ENCODE assay signal across 9 mouse cellular contexts in the genomic region with DNA sequence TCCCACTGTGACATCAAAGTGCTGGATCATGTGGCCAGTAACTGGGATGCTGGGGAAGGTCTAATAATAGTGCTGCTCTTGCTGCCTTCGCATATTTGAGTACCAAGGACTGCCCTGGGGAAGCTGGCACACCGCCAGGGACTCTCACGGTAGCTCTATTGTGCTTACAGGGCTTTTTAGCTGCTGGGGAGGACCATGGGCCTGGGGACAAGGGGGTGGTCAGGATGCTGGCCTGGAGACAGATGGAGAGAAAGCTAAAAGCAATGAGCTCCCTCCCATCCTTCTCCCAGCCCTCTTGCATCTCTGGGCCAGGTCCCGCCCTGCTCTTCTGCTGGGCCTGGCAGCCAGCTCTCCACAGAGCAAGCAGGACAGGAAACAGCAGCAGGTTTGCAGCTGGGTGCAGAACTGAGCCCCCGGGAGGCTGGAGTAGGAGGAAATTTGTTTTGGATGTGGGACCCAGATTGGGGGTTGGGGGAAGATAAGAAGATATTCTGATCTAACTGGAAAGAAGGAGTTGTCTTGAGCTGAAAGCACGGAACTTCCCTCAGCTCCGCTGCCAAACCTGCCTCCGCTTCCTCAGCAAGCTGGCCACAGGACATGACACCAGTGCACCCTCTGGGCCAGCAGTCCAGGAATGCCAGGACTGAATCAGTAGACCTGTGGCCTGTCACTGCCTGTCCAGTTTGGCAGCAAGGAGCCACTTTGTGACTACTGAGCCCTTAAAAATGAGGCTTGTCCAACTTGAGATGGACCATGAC.
A peak's percentile ranks its signal among the peaks of the same experiment; 100 is the strongest.
DNase-seq lines count a peak whose midpoint lies in the region; ATAC-seq and TF ChIP-seq lines count a peak whose summit lies in the region.
"Had no signal": no experiment of that assay in that cellular context is flagged by ENCODE, and none has a peak within 500 bp of the region (broad histone marks: within the 10 kb centered on the region; RNA-seq: fewer than 3 reads in every experiment).

No protein-coding gene starts in this region.

- no peak overlapping the region for H3K9ac ChIP-seq in forebrain, postnatal 0 days
- no peak overlapping the region for H3K9ac ChIP-seq in midbrain, embryonic 15.5 days
- no peak overlapping the region for H3K9ac ChIP-seq in stomach, postnatal 0 days (ENCODE audit: low read length)

- no peaks in the 10 kb centered on the region for H3K27me3 ChIP-seq in forebrain, postnatal 0 days (ENCODE audit: insufficient read depth, low read length)
- 0 out of 2 replicates have a peak, but pooled peaks cover 9% of the 10 kb centered on the region for H3K27me3 ChIP-seq in midbrain, embryonic 15.5 days (replicated peaks)
- H3K27me3 ChIP-seq in stomach, postnatal 0 days (ENCODE audit: control insufficient read depth, insufficient read depth, low read length), result no peaks in the 10 kb centered on the region

- TF ChIP-seq EP300 in stomach, postnatal 0 days (optimal IDR thresholded peaks at IDR 0.05), result no peak

- no peaks in the 10 kb centered on the region for H3K4me1 ChIP-seq in forebrain, postnatal 0 days (ENCODE audit: insufficient read depth)
- H3K4me1 ChIP-seq in midbrain, embryonic 15.5 days, result peaks cover 11% of the 10 kb centered on the region
- H3K4me1 ChIP-seq in stomach, postnatal 0 days (replicated peaks; ENCODE audit: control insufficient read depth, insufficient read depth), result no peaks in the 10 kb centered on the region

- H3K9me3 ChIP-seq in forebrain, postnatal 0 days (ENCODE audit: low read length), result no peaks in the 10 kb centered on the region
- H3K9me3 ChIP-seq in midbrain, embryonic 15.5 days, result no peaks in the 10 kb centered on the region
- H3K9me3 ChIP-seq in stomach, postnatal 0 days (ENCODE audit: control insufficient read depth, low read length), result no peaks in the 10 kb centered on the region

- H3K4me2 ChIP-seq in forebrain, postnatal 0 days (ENCODE audit: low read depth), result 0 out of 2 replicates have a peak overlapping the region, but pooled peaks have one; percentile 10
- no peak overlapping the region for H3K4me2 ChIP-seq in midbrain, embryonic 15.5 days
- H3K4me2 ChIP-seq in stomach, postnatal 0 days (replicated peaks; ENCODE audit: low read depth), result no peak overlapping the region

- no peak overlapping the region for H3K4me3 ChIP-seq in forebrain, postnatal 0 days (ENCODE audit: low read depth, low read length)
- no peak overlapping the region for H3K4me3 ChIP-seq in left cerebral cortex, adult 2 months
- no peak overlapping the region for H3K4me3 ChIP-seq in midbrain, embryonic 15.5 days
- no peak overlapping the region for H3K4me3 ChIP-seq in stomach, postnatal 0 days (ENCODE audit: low read depth, low read length)

- ATAC-seq in forebrain, postnatal 0 days, result peak; percentile 69
- ATAC-seq in midbrain, embryonic 15.5 days (replicated peaks), result peak; percentile 80
- ATAC-seq in stomach, postnatal 0 days (ENCODE audit: low FRiP score, low TSS enrichment), result peak; percentile 72; the same call in 1 of the 2 replicates

- H3K36me3 ChIP-seq in forebrain, postnatal 0 days (ENCODE audit: insufficient read depth), result no peaks in the 10 kb centered on the region
- no peaks in the 10 kb centered on the region for H3K36me3 ChIP-seq in midbrain, embryonic 15.5 days (replicated peaks)
- H3K36me3 ChIP-seq in stomach, postnatal 0 days (ENCODE audit: control insufficient read depth, insufficient read depth, low read length), result no peaks in the 10 kb centered on the region

- no peak overlapping the region; the same call in 1 of the 2 replicates for H3K27ac ChIP-seq in forebrain, postnatal 0 days (ENCODE audit: low read depth, low read length)
- H3K27ac ChIP-seq in left cerebral cortex, adult 2 months, result peak overlapping the region; percentile 28; the same call in 1 of the 2 replicates
- H3K27ac ChIP-seq in midbrain, embryonic 15.5 days, result peak overlapping the region; percentile 73
- peak overlapping the region; percentile 50 for H3K27ac ChIP-seq in stomach, postnatal 0 days (replicated peaks)
- H3K27ac ChIP-seq: macrophage had no signal

- DNase-seq in adipocyte (ENCODE audit: low spot score), result peak; percentile 45
- peak; percentile 56 for DNase-seq in cerebellum, adult 11 months
- peak; percentile 62 for DNase-seq in forebrain, postnatal 0 days
- DNase-seq in heart, postnatal 14 days, result peak; percentile 71 to 76
- peak; percentile 24 to 42 for DNase-seq in left cerebral cortex, adult 2 months (ENCODE audit: extremely low spot score in 1 of 2, low spot score in 2 of 2)
- peak; percentile 46 for DNase-seq in stomach, postnatal 0 days (ENCODE audit: low spot score)
- no peak for DNase-seq in thymus, postnatal 0 days (ENCODE audit: low spot score)

- 32% methylated on average over 8 of the region's 8 CpGs for WGBS in forebrain, postnatal 0 days
- WGBS in midbrain, embryonic 15.5 days, result 33% methylated on average over 8 of the region's 8 CpGs
- 27% methylated on average over 8 of the region's 8 CpGs for WGBS in stomach, postnatal 0 days

- TF ChIP-seq CTCF in forebrain, postnatal 0 days (IDR thresholded peaks at IDR 0.05; ENCODE audit: low read depth), result no peak
- TF ChIP-seq CTCF in left cerebral cortex, adult 2 months (IDR thresholded peaks at IDR 0.05), result no peak
- no peak for TF ChIP-seq CTCF in stomach, postnatal 0 days (IDR thresholded peaks at IDR 0.05; ENCODE audit: low read depth)

- intact Hi-C loops in heart, postnatal 14 days (cut with DNase I), result no loop called here
- intact Hi-C loops in left cerebral cortex, adult 2 months (cut with DNase I), result no loop called here
